Mouse (Mus musculus): ENCODE results near the gene Lpcat2b.

The Lpcat2b gene

DNA sequence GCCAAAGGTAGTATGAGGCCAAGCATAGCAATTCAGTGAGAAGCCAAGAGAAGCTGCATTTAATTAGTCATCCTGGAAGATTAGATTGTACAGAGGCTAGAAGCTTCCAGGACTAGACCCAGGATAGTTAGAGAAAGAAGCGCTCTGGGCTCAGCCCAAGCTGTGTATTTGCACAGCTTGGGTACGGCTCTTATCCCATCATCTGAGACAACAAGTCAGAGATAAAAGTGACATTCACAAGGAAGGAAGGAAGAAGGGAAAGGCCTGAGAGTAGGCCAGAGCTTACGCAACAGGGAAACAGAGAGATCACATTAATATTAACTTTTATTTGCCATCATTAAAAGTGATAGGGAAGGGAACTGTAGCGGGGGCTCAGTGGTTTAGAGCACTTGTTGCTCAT lies 16.6 kb downstream of the Lpcat2b start:
- in situ Hi-C loops (cut with MboI, MseI): loop anchor here in 1 of 2 experiments (10.0 kb wide), 1 partner anchor 817 kb away; the partner anchor contains the start of gene Dr1

DNA sequence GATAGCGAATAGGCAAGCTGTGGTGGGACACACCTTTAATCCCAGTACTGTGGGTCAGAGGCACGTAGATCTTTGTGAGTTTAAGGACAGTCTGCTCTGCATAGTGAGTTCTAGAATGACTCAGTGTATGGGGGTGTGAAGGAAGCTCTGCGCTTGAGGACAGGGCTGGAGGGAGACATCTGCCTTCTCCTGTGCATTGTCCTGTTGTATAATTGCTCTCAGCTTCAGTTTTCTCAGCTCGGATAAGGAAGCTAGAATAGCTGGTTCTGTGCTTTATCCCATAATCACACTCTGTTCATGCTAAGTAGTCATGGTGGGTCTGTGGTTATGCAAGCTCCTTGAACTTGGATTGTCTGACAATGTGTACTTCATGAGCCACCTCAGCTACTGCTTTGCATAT lies 17.4 kb downstream of the Lpcat2b start:
- in situ Hi-C loops (cut with MboI, MseI): loop anchor here in 1 of 2 experiments (10.0 kb wide), 1 partner anchor 816 kb away; the partner anchor contains the start of gene Dr1

DNA sequence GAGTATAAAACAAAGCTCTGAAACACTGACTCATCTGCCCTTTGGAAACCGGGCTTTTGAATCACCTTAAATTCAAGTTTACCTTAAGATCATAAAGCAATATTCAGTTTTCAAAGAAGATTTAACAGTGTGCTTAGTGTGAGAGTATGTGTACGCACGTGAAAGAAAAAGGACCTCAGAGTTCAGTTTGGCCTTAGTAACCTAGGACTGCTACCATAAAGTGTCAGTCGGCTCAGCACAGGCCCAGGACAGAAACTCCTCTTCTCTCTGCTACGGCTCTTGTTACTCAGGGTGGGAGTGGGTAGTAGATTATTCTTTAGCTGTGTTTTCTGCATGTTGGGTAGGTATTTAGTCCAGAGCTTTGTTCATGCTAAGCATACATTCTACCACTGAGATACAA lies 18.3 kb downstream of the Lpcat2b start:
- in situ Hi-C loops (cut with MboI, MseI): loop anchor here in 1 of 2 experiments (10.0 kb wide), 1 partner anchor 815 kb away; the partner anchor contains the start of gene Dr1

DNA sequence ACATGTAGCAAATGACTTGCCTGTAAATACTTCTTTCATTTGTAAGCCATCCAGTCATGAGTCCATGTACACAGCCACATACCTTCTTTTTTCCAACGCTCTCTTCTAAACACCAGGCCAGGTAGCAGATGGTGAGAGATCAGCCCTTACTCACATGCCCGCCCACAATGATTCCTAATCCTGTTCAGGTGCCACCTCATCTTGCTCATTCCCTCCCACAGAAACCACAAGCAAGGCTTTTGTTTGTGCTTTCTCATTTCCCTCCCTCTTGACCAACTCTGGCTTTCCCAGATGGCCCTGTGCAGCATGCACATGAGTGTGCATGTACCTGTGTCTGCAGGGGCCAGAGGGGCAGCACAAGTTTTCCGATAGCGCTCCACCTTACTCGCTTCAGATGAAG lies 18.9 kb downstream of the Lpcat2b start:
- in situ Hi-C loops (cut with MboI, MseI): no loop called here

DNA sequence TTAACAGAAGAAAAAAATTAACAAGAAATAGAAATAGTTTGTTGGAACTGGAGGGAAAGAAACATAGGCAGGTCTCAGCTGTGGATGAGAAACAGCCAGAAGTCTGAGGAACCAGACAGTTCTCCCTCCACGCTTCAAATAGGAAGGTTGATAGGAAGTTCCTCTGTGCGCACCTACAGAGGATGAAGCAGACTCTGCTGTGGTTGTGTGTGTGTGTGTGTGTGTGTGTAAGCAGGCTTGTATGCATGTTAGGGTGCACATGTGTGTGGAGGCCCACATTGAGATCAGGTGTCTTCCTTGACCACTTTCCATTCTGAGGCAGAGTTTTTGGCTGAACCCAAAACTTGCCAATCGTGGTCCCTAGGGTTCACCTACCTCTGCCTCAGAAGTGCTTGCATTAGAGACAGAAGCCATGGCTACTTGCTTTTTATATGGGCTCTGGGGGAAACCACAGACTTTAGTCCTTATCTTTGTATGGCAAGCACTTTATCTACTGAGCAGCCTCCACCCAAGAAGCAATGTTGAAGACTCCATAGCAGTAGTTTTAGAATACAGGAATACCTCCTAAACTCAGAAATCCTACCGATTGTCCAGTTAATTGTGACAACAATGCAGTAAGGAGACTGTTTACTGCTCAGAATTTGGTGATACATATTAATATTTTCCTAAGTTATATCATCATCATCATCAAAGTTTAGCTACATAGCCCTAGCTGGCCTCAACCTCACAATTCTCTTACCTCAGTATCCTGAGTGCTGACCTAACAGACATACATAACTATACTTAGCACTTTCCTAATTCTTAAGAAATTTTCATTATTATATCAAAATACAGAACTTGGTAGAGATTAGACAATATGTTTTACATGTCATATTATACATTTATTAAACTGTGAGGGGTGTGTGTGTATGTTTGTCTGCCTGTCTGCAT lies 31.1 kb downstream of the Lpcat2b start:
- in situ Hi-C loops (cut with MboI, MseI): no loop called here

DNA sequence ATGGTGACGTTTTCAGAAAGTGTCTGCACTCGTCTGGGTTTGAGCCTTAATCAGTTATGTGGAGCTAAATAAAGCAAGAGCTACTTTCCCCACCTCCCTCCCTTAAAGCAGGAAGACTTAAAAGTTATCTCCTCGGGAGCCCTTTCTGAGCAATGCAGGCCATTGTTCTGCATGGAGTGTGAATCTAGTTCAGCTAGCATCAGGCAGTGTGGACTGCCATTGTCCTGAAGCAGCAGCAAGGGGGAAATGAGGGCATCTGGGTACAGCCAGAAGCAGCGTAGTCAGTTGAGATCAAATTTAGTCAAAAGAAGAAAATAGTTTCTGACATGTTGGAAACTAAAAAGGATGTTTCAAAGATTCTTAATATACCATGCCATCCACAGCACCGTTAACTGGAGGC lies 35.2 kb downstream of the Lpcat2b start:
- in situ Hi-C loops (cut with MboI, MseI): no loop called here

DNA sequence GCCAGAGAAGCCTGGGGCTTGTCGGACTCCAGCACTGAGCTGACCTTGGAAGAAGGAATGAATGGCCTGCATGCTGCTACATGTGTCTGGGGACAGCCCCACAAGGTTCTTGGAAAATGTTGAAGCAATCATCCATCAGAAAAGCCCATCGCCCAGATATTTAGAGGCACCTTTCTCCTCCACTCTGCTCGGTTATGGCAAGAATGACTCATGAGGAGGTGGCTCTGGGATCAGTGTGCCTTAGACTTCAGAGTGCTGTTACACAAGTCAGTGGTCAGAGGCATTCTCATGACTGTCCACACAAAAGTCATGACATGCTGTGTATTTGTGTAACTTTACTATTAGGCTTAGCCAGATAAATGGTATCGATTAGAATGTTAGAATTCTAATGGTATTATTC lies 35.7 kb downstream of the Lpcat2b start:
- in situ Hi-C loops (cut with MboI, MseI): no loop called here

DNA sequence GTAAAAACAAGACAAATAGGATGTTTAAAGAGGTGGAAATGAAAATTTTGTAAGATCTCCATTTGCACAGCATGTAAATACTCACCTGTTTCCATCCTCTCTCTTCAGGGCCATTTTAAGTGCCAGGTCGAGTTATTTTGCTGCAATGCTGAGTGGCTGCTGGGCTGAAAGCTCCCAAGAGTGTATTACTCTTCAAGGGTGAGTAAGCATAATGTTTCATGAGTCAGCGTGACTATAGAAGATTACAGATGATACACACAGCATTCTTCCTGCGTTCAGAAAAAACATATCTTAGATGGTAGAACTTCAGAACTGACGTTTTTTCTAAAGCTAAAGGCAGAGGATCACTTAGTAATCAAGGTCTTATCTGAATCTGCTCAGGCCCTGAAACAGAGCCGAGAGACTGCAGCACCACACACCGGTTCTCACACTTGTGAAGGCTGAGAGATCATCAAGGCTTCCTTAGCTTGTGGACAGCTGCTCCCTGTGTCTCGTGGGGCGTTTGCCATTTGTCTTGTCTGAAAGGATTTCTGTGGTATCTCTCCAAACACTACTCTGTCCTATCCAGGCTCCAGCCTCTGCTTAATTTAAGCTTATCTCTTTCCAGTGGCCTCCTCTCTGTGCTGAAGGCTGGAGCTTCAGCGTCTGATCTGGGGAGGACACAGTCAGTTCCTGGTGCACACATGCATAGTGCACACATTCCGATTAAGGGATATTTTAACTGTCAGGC lies 39.4 kb downstream of the Lpcat2b start:
- in situ Hi-C loops (cut with MboI, MseI): no loop called here

DNA sequence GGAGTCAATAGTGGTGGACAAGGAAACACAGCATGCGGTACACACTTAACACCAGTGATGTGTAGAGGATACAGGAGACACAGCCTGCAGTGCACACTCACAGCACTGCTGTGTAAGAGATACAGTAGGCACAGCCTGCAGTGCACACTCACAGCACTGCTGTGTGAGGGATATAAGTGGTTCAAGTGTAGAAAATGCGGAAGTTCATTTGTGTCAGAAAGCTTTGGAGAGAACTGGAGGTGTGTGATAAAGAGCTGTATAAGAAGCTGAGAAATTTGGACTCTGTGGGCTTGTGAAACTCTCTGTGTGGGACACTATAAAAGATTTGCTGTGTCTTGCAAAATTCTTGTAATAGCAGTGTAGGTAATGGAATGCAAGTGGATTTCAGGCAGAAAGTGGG lies 48.8 kb downstream of the Lpcat2b start:
- in situ Hi-C loops (cut with MboI, MseI): loop anchor here in 1 of 2 experiments (10.0 kb wide), 1 partner anchor 485 kb away; no protein-coding TSS in a partner anchor

Measured in T-helper 17 cell (primary cell).